Mouse (Mus musculus) cortical plate, adult 2 months (tissue): ENCODE measurements around the gene Ranbp3.
A peak's percentile ranks its signal among the peaks of the same experiment; 100 is the strongest.

Experiments
- CTCF ChIP-seq: fragments of 200-500 bp; IDR thresholded peaks from 2 replicates; pipeline ENCODE4 v1.5.1; 2011; ENCODE audit warnings: mild to moderate bottlenecking, control low read depth, low read length; ENCODE audit not compliant: insufficient read depth; ENCODE audit errors: extremely low read depth
- POLR2A ChIP-seq: fragments of 200-500 bp; IDR thresholded peaks from 2 replicates; pipeline ENCODE4 v1.6.1; 2011; ENCODE audit warnings: mild to moderate bottlenecking, low read length, control low read depth; ENCODE audit not compliant: insufficient read depth; ENCODE audit errors: extremely low read depth

GRCm38 (mm10) chr17:56668384-56669144 is 4.5 kb upstream of the Ranbp3 start:
- TF ChIP-seq POLR2A (no peak), CTCF (peak; percentile 86)
